In the genomic region with DNA sequence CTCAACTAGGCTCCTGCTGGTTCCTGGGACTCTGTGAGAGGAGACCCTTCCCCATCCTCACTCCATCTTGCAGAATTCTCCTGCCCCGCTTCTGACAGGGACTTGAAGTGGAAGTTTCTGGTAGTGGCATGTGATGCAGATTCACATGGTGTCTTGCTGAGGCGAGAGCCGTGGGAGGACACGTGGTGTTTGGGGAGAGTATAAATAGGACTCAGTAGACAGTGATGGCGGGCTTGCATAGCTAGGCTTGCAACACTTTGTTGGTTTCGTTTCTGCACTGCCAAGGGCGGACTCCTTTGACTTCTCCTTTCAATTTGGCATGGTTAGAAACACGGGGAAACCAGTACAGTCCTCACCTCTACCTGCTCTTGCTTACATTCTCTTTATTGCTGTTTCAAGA, we compare ENCODE assay signal across 10 mouse cellular contexts. TPM values are rescaled to one million over a fixed set of nuclear protein-coding genes. Genes with fewer than 3 reads are reported as not detected.
A peak's percentile ranks its signal among the peaks of the same experiment; 100 is the strongest.
DNase-seq lines count a peak whose midpoint lies in the region; TF ChIP-seq lines count a peak whose summit lies in the region.
"Had no signal": no experiment of that assay in that cellular context is flagged by ENCODE, and none has a peak within 500 bp of the region (broad histone marks: within the 10 kb centered on the region; RNA-seq: fewer than 3 reads in every experiment).

No protein-coding gene starts in this region.

- TF ChIP-seq POLR2A in spleen, adult 2 months (IDR thresholded peaks at IDR 0.05; ENCODE audit: low read depth, low read length), result 0 out of 2 replicates have a peak, but pooled peaks have one; percentile 4

- TF ChIP-seq CTCF in spleen, adult 2 months (IDR thresholded peaks at IDR 0.05; ENCODE audit: extremely low read depth, insufficient read depth, insufficient read length, insufficient replicate concordance), result no peak

- H3K4me1 ChIP-seq in spleen, adult 2 months (ENCODE audit: control insufficient read depth, insufficient read depth, insufficient read length), result peaks cover 28% of the 10 kb centered on the region; the same call in 1 of the 2 replicates

- H3K4me3 ChIP-seq in spleen, adult 2 months (ENCODE audit: extremely low read depth, insufficient read depth, insufficient read length), result no peak overlapping the region

- intact Hi-C loops in left cerebral cortex, postnatal 4 days (cut with DNase I), result no loop called here

- H3K27ac ChIP-seq in spleen, adult 2 months (ENCODE audit: insufficient read depth, low read length), result peak overlapping the region; percentile 86
- H3K27ac ChIP-seq: stomach, postnatal 0 days had no signal

- 17% methylated on average over 8 of the region's 8 CpGs for WGBS in spleen, adult 2 months

- H3K27me3 ChIP-seq in spleen, adult 2 months (ENCODE audit: control insufficient read depth, insufficient read depth, low read length), result no peaks in the 10 kb centered on the region

- H3K36me3 ChIP-seq in spleen, adult 2 months (ENCODE audit: control insufficient read depth, insufficient read depth, low read length), result no peaks in the 10 kb centered on the region

- peak; percentile 53 for DNase-seq in left cerebral cortex, adult 11 months (ENCODE audit: low spot score)
- no peak for DNase-seq in left cerebral cortex, postnatal 4 days
- peak; percentile 77 for DNase-seq in brain, adult 2 months (ENCODE audit: low read depth, low spot score)
- peak; percentile 27 for DNase-seq in lung, postnatal 10 days
- peak; percentile 73 to 75 for DNase-seq in spleen, adult 2 months (ENCODE audit: low read depth in 1 of 2, low spot score in 2 of 2)
- no peak for DNase-seq in thymus, postnatal 0 days (ENCODE audit: low spot score)
- DNase-seq in ovary, postnatal 10 days (ENCODE audit: low spot score), result no peak
- DNase-seq in adrenal gland, adult 18-20 months (ENCODE audit: low spot score in 2 of 2), result no peak
- DNase-seq: cerebellum, adult 9-10 months had no signal

RNA-seq across cellular contexts. Expression of a gene that starts 11.8 kb away (rescaled TPM):
- under 1 TPM in 1 of 2 experiments, not detected in 1; 0.22 TPM for total RNA-seq in left cerebral cortex, postnatal 4 days (2021)
- 23.8 and 27.7 TPM in 2 replicates for polyA plus RNA-seq in spleen, adult 2 months (2012; rRNA removed)
- 22.4 and 22.7 TPM in 2 replicates for polyA plus RNA-seq in thymus, postnatal 0 days (2015; fragmentation: Nextera tagmentation; extraction: Ambion mirVana)
- 1 to 10 TPM in 1 of 2 experiments, under 1 TPM in 1; 0.89 to 3.0 TPM for total RNA-seq in adrenal gland, adult 18-20 months (2021)

RNA-seq across cellular contexts. Expression of a gene that starts 33.8 kb away (rescaled TPM):
- not detected for total RNA-seq in left cerebral cortex, postnatal 4 days (2021)
- polyA plus RNA-seq in spleen, adult 2 months (2012; rRNA removed), result 9.6 and 12.3 TPM in 2 replicates
- polyA plus RNA-seq in thymus, postnatal 0 days (2015; fragmentation: Nextera tagmentation; extraction: Ambion mirVana), result 4.1 and 4.7 TPM in 2 replicates
- total RNA-seq in adrenal gland, adult 18-20 months (2021), result 1 to 10 TPM in 1 of 2 experiments, under 1 TPM in 1; 0.66 to 3.0 TPM

Comparison
In these comparisons a context has a peak if more than half of its experiments do, and no peak if none do; other contexts are left out.
1. DNase-seq: peak in left cerebral cortex, adult 11 months (single experiment), brain, adult 2 months (single experiment), lung, postnatal 10 days (single experiment) and spleen, adult 2 months (2 of 2); none in left cerebral cortex, postnatal 4 days (single experiment), thymus, postnatal 0 days (single experiment), ovary, postnatal 10 days (single experiment) and adrenal gland, adult 18-20 months (0 of 2).